Mouse (Mus musculus) kidney, embryonic 14.5 days (tissue): ENCODE data around the gene Cldn16. TPM values are rescaled to one million over a fixed set of nuclear protein-coding genes. Genes with fewer than 3 reads are reported as not detected.

Source experiments
- ATAC-seq: fragments of 200-750 bp; cut with Nextera tagmentation; 2 replicates; pipeline ENCODE4 v1.8.0; 2017; ENCODE audit warnings: moderate number of reproducible peaks, mild to moderate bottlenecking, moderate TSS enrichment, moderate library complexity; ENCODE audit not compliant: low FRiP score, low TSS enrichment
- H3K27ac ChIP-seq: fragments of 300-500 bp; sonication (generic); 2 replicates; pipeline ENCODE4 v1.5.1; 2014; ENCODE audit warnings: low read depth, mild to moderate bottlenecking, low read length, moderate library complexity, mixed read lengths
- H3K27me3 ChIP-seq: fragments of 300-500 bp; sonication (generic); 2 replicates; pipeline ENCODE4 v1.6.1; 2014; ENCODE audit warnings: mild to moderate bottlenecking, low read length; ENCODE audit not compliant: control insufficient read depth, insufficient read depth
- H3K36me3 ChIP-seq: fragments of 300-500 bp; sonication (generic); 2 replicates; pipeline ENCODE4 v1.6.1; 2014; ENCODE audit warnings: low read length, mixed read lengths; ENCODE audit not compliant: control insufficient read depth, insufficient read depth
- H3K4me1 ChIP-seq: fragments of 300-500 bp; sonication (generic); 2 replicates; pipeline ENCODE4 v1.6.1; 2014; ENCODE audit warnings: low read length, mixed read lengths; ENCODE audit not compliant: control insufficient read depth, insufficient read depth
- H3K4me2 ChIP-seq: fragments of 300-500 bp; sonication (generic); replicated peaks from 2 replicates; pipeline ENCODE4 v1.6.1; 2014; ENCODE audit warnings: low read depth, mild to moderate bottlenecking, low read length
- H3K4me3 ChIP-seq: fragments of 300-500 bp; sonication (generic); 2 replicates; pipeline ENCODE4 v1.5.1; 2014; ENCODE audit warnings: mild to moderate bottlenecking, low read length
- H3K9ac ChIP-seq: fragments of 300-500 bp; sonication (generic); 2 replicates; pipeline ENCODE4 v1.6.1; 2014; ENCODE audit warnings: low read depth, mild to moderate bottlenecking, low read length, moderate library complexity
- H3K9me3 ChIP-seq: fragments of 300-500 bp; sonication (generic); 2 replicates; pipeline ENCODE4 v1.6.1; 2016; ENCODE audit warnings: low read length; ENCODE audit not compliant: control insufficient read depth
- whole genome bisulfite sequencing: fragments of 180-500 bp; shearing (Covaris S2); extraction: QIAGEN DNeasy Blood & Tissue Kit; methylation state at CpG from one replicate; pipeline ENCODE4 v1.1.7; 2014; 5-methylcytosine and 5-hydroxymethylcytosine counted together
- polyA plus RNA-seq: library from polyadenylated mRNA; unstranded; fragments of >200 nt; fragmentation: Nextera tagmentation; extraction: Ambion mirVana; gene quantifications from 2 replicates; pipeline ENCODE4 v1.2.1, GENCODE M21; 2014

The Cldn16 gene
- polyA plus RNA-seq, 1 experiment from 2014 or later, result 3.2 TPM

- Histone ChIP-seq H3K27me3 (no peaks in the 10 kb centered on the region), H3K4me3 (no peak overlapping the region), H3K4me2 (no peak overlapping the region), H3K36me3 (no peaks in the 10 kb centered on the region), H3K9me3 (no peaks in the 10 kb centered on the region), H3K4me1 (no peaks in the 10 kb centered on the region; the same call in 1 of the 2 replicates), H3K9ac (no peak overlapping the region), H3K27ac (0 out of 2 replicates have a peak overlapping the region, but pooled peaks have one; percentile 7)
- ATAC-seq, result peak; percentile 92
- 48% methylated on average over 10 of the region's 10 CpGs for WGBS
These were observed 65.2 kb downstream of the Cldn16 start for GRCm38 (mm10) chr16:26527931-26528666.

GRCm38 (mm10) chr16:26530451-26530850, 67.5 kb downstream of the Cldn16 start:
- H3K27me3 ChIP-seq, result no peaks in the 10 kb centered on the region
- no peak overlapping the region for H3K9ac ChIP-seq
- 50% methylated on average over 1 of the region's 1 CpGs for WGBS
- no peaks in the 10 kb centered on the region; the same call in 1 of the 2 replicates for H3K4me1 ChIP-seq
- no peak overlapping the region for H3K4me2 ChIP-seq
- H3K4me3 ChIP-seq, result no peak overlapping the region
- no peak overlapping the region for H3K27ac ChIP-seq
- no peaks in the 10 kb centered on the region for H3K9me3 ChIP-seq
- no peaks in the 10 kb centered on the region for H3K36me3 ChIP-seq
- no peak for ATAC-seq

GRCm38 (mm10) chr16:26532287-26532686, 69.4 kb downstream of the Cldn16 start:
- ATAC-seq, result no peak
- WGBS, result 57% methylated on average over 1 of the region's 1 CpGs
- H3K4me3 ChIP-seq, result no peak overlapping the region

More at GRCm38 (mm10) chr16:26532287-26532686, 69.4 kb downstream of the Cldn16 start:
- H3K9me3 ChIP-seq, result no peaks in the 10 kb centered on the region
- H3K27me3 ChIP-seq, result no peaks in the 10 kb centered on the region
- no peaks in the 10 kb centered on the region for H3K36me3 ChIP-seq
- no peaks in the 10 kb centered on the region; the same call in 1 of the 2 replicates for H3K4me1 ChIP-seq
- H3K27ac ChIP-seq, result no peak overlapping the region
- no peak overlapping the region for H3K9ac ChIP-seq
- H3K4me2 ChIP-seq, result no peak overlapping the region

Other genes with a start within 250 kb of the Cldn16 start
- gene Cldn1, start 91.3 kb upstream of the Cldn16 start, polyA plus RNA-seq, result 22.2 and 32.5 TPM in 2 replicates
- gene Tmem207, start 63.6 kb downstream of the Cldn16 start, polyA plus RNA-seq, result not detected in 2 replicates
- gene Il1rap, start 118.6 kb downstream of the Cldn16 start, polyA plus RNA-seq, result 5.3 and 11.6 TPM in 2 replicates